Mouse (Mus musculus): ENCODE data around the gene Ush1g.

DNA sequence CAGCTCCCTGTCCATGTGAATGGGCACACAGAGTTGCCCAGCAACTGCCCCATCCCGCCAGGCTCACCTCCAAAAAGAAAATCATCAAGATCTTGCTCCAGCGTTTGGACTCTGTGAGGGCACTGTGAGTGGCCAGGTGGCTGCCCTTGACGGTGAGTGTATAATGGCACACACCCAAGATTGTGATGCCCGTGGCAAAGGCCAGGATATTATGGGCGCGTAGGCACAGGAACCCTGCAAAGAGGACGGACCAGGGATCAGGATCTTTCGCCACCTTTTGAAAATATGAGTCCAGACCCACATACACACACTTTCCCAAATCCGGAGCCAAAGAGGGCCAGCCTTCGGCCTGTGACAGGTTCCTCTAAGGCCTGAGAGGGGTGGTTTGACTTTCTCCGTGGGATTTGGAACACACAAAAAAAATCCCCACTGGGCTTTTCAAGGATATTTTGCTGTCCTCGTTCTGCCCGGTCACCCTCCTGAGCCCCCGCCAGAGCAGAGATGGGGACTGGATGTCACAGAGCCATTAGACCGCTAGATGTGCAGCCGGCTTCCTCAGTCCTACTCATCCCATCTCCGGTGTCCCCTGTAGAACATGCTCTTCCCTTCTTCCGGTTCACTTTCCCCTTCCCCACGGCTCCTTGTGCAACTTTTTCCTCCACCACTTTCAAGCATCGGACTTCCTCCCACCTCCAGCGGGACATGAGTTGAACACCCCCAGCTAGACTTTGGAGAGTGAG is 25.2 kb downstream of the Ush1g start:
- TF ChIP-seq CTCF (IDR thresholded peaks at IDR 0.05; ENCODE audit: low read depth, low read length) (no peak), POLR2A (IDR thresholded peaks at IDR 0.05; ENCODE audit: borderline replicate concordance, low read depth, low read length) (no peak)

Measured in bone marrow macrophage, adult 2 months (primary cell).